Mouse (Mus musculus): Measurements from ENCODE around the gene Slc16a14. TPM values are rescaled to one million over a fixed set of nuclear protein-coding genes. Genes with fewer than 3 reads are reported as not detected.

Gene Slc16a14
- total RNA-seq, 2 experiments from 2014 or later = 12.5 to 12.9 TPM

GRCm38 (mm10) chr1:84936716-84937510 is 2.0 kb upstream of the Slc16a14 start:
- intact Hi-C loops (cut with DNase I) = no loop called here
- H3K27ac ChIP-seq = no peak overlapping the region
- no peak for TF ChIP-seq CTCF (IDR thresholded peaks at IDR 0.05)
- H3K4me3 ChIP-seq = no peak overlapping the region
- no peak for DNase-seq (ENCODE audit: extremely low spot score in 1 of 2, low spot score in 2 of 2)

- Histone ChIP-seq H3K4me3 (peak overlapping the region; percentile 82), H3K27ac (peak overlapping the region; percentile 84; the same call in 1 of the 2 replicates)
- DNase-seq (ENCODE audit: extremely low spot score in 1 of 2, low spot score in 2 of 2) = peak; percentile 79 to 85
- intact Hi-C loops (cut with DNase I) = loop anchor here (1.0 kb wide), 1 partner anchor 96 kb away; the partner anchor contains the start of gene Fbxo36
- no peak for TF ChIP-seq CTCF (IDR thresholded peaks at IDR 0.05)
These were observed 734 bp upstream of the Slc16a14 start for GRCm38 (mm10) chr1:84935668-84936067.

GRCm38 (mm10) chr1:84934151-84934502 is 807 bp downstream of the Slc16a14 start:
- Histone ChIP-seq H3K27ac (peak overlapping the region; percentile 84), H3K4me3 (peak overlapping the region; percentile 82)
- peak in 1 of 2 experiments; percentile 41 for DNase-seq (ENCODE audit: extremely low spot score in 1 of 2, low spot score in 2 of 2)
- intact Hi-C loops (cut with DNase I) = no loop called here
- no peak for TF ChIP-seq CTCF (IDR thresholded peaks at IDR 0.05)

GRCm38 (mm10) chr1:84933472-84934150 is 1.3 kb downstream of the Slc16a14 start:
- Histone ChIP-seq H3K4me3 (peak overlapping the region; percentile 82), H3K27ac (peak overlapping the region; percentile 84)
- DNase-seq (ENCODE audit: extremely low spot score in 1 of 2, low spot score in 2 of 2) = peak; percentile 84 to 91
- TF ChIP-seq CTCF (IDR thresholded peaks at IDR 0.05) = peak; percentile 87
- intact Hi-C loops (cut with DNase I) = no loop called here

GRCm38 (mm10) chr1:84925599-84925998 is 9.3 kb downstream of the Slc16a14 start:
- no peak overlapping the region for H3K27ac ChIP-seq
- intact Hi-C loops (cut with DNase I) = no loop called here
- no peak for TF ChIP-seq CTCF (IDR thresholded peaks at IDR 0.05)
- DNase-seq (ENCODE audit: extremely low spot score in 1 of 2, low spot score in 2 of 2) = no peak
- no peak overlapping the region for H3K4me3 ChIP-seq

- no peak overlapping the region for H3K27ac ChIP-seq
- H3K4me3 ChIP-seq = no peak overlapping the region
- TF ChIP-seq CTCF (IDR thresholded peaks at IDR 0.05) = no peak
- DNase-seq (ENCODE audit: extremely low spot score in 1 of 2, low spot score in 2 of 2) = no peak
- intact Hi-C loops (cut with DNase I) = no loop called here
These were observed 10.8 kb downstream of the Slc16a14 start for GRCm38 (mm10) chr1:84924134-84924533.

GRCm38 (mm10) chr1:84923432-84923831 is 11.5 kb downstream of the Slc16a14 start:
- no peak for DNase-seq (ENCODE audit: extremely low spot score in 1 of 2, low spot score in 2 of 2)
- intact Hi-C loops (cut with DNase I) = no loop called here
- H3K4me3 ChIP-seq = no peak overlapping the region
- TF ChIP-seq CTCF (IDR thresholded peaks at IDR 0.05) = no peak
- no peak overlapping the region for H3K27ac ChIP-seq

GRCm38 (mm10) chr1:84918865-84919264 is 16.1 kb downstream of the Slc16a14 start:
- intact Hi-C loops (cut with DNase I) = no loop called here
- H3K27ac ChIP-seq = no peak overlapping the region
- no peak for DNase-seq (ENCODE audit: extremely low spot score in 1 of 2, low spot score in 2 of 2)
- no peak for TF ChIP-seq CTCF (IDR thresholded peaks at IDR 0.05)
- H3K4me3 ChIP-seq = no peak overlapping the region

GRCm38 (mm10) chr1:84915010-84915409 is 19.9 kb downstream of the Slc16a14 start:
- TF ChIP-seq CTCF (IDR thresholded peaks at IDR 0.05) = no peak
- H3K27ac ChIP-seq = no peak overlapping the region
- intact Hi-C loops (cut with DNase I) = no loop called here
- no peak overlapping the region for H3K4me3 ChIP-seq
- no peak for DNase-seq (ENCODE audit: extremely low spot score in 1 of 2, low spot score in 2 of 2)

GRCm38 (mm10) chr1:84912571-84912970 is 22.4 kb downstream of the Slc16a14 start:
- DNase-seq (ENCODE audit: extremely low spot score in 1 of 2, low spot score in 2 of 2) = no peak
- no peak for TF ChIP-seq CTCF (IDR thresholded peaks at IDR 0.05)
- Histone ChIP-seq H3K27ac (no peak overlapping the region), H3K4me3 (no peak overlapping the region)
- intact Hi-C loops (cut with DNase I) = no loop called here

GRCm38 (mm10) chr1:84910177-84910804 is 24.6 kb downstream of the Slc16a14 start:
- intact Hi-C loops (cut with DNase I) = no loop called here
- no peak for TF ChIP-seq CTCF (IDR thresholded peaks at IDR 0.05)
- Histone ChIP-seq H3K27ac (no peak overlapping the region), H3K4me3 (no peak overlapping the region)
- DNase-seq (ENCODE audit: extremely low spot score in 1 of 2, low spot score in 2 of 2) = no peak

- no peak for TF ChIP-seq CTCF (IDR thresholded peaks at IDR 0.05)
- intact Hi-C loops (cut with DNase I) = no loop called here
- DNase-seq (ENCODE audit: extremely low spot score in 1 of 2, low spot score in 2 of 2) = no peak
- no peak overlapping the region for H3K4me3 ChIP-seq
- H3K27ac ChIP-seq = no peak overlapping the region
These were observed 30.5 kb downstream of the Slc16a14 start for GRCm38 (mm10) chr1:84904467-84904866.
